Mouse (Mus musculus) left cerebral cortex, postnatal 10 days (tissue): ENCODE data around the gene Bcar3. TPM values are rescaled to one million over a fixed set of nuclear protein-coding genes. Genes with fewer than 3 reads are reported as not detected.
"Not testable (repeated sequence)": the region's sequence is repeated elsewhere in the genome, so short reads cannot be mapped to it uniquely, and the experiment has no call there.

Experiments used
- DNase-seq, 2 experiments: peaks; one replicate each; pipeline ENCODE4 v3.0.0; 2021 to 2022; ENCODE audit warnings: low spot score in 2 of 2, mixed read lengths in 1 of 2; ENCODE audit errors: extremely low spot score in 1 of 2
- intact Hi-C: fragments of 180-260 bp; cut with DNase I; formaldehyde crosslinking; loops from one replicate; pipeline ENCODE4 v1.15.1; 2025
- total RNA-seq, 2 experiments: library from RNA; stranded (reverse); gene quantifications; 2 replicates each; pipeline ENCODE4 v1.2.3; 2021

Bcar3 gene
- total RNA-seq, 2 experiments from 2014 or later: 8.4 to 8.6 TPM

DNA sequence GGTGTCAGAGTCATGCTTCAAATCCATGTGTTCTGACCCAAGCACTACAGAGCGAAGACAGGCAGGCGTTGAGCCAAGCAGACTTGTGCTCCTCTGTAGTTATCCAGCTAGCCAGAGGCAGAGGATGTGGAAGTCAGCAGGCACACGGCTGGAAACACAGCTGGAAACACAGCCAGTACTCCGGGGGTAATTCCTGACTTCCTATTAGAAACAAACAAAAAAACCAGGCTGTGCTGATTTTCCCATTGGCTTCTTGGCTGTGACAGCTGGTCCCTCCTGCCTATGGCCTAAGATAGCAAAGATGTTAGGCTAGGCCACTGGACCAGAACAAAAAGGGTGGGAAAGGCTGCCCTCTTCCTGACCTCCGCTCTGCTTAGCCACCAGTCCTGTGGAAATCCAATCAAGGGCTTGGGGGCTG lies 66.8 kb downstream of the Bcar3 start:
- intact Hi-C loops: no loop called here
- peak in 1 of 2 experiments; percentile 85 for DNase-seq

DNA sequence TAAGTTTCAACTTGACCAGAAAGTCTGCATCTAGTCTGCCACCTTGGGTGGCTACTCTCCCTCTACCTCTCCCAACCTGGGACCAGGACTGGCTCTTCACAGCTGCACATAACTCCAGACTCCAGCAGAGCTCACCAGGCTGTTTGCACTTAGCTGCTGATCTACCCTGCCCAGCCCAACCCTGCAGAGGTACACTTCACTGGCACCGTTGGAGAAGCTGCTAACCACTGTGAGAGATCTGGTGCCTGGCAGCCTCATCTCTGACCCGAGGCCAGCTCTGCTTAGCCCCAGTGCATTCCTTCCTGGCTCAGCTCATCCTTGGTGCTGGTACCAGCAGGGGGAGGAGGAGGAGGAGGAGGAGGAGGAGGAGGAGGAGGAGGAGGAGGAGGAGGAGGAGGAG lies 68.8 kb downstream of the Bcar3 start:
- intact Hi-C loops: no loop called here
- DNase-seq: no peak

DNA sequence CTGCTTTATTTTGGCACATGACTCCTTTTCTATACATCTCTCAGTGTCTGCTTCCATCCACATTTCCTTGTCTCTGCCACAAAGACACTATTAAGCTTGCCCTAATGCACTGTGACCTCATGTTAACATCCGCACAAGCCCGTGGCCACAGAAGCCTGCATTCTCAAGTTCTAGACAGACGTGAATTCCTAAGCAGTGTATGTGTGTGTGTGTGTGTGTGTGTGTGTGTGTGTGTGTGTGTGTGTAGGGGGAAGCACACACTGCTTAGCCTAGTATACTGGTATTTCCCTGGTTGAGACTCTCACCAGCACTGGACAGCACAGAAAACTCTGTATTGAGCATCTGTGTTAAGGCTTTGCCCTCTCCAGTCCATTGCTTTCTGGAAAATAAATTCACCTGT lies 70.6 kb downstream of the Bcar3 start:
- intact Hi-C loops: no loop called here
- DNase-seq: no peak

DNA sequence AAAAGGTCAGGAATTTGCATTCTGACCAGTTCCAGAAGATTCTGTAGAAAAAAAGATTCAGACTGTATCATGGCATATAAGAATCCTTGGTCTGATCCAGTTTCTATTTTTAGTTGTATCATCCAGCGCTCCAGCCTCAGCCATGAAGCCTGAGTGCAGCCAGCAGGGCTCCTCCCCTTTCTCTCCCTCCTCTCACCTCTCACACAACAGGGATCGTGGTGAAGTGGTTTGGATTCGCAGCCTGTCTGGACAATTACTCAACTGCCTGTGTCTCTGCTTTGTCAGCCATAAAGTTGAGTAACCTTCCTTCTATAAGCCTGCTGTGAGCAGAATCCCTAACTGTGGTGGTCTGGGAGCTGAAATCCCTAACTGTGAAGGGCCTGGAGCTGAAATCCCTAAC lies 71.4 kb downstream of the Bcar3 start:
- intact Hi-C loops: no loop called here
- no peak for DNase-seq

DNA sequence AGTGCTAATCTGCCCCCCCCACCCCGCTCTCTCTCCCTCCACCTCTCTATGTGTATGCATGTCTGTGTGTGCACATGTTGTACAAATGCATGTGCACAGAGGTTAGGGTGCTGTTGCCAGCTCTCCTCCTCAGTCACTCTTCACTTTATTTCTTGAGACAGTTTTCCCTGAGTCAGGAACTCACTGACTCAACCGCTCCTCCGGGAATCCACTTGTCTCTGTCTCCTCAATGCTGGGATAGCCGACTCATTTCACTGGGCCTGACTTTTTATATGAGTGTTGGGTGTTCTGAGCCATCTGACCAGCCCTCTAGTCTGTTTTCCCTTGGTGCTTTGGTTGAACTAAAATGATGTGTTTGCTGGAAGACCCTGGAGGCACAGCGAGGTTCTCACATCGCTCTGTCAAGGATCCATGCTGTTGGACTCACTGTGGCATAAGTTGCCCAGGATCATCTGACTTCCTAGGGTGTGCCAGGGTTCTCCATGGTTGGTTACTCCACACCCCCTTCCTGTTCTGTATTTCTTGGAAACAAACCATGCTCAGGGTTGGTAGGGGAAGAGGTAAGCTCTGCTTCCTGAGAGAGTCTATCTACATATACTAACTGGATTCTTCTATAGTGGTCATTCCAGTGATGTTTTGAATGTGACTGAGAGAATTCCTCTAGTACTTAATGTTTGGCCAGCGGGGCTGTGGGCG lies 77.9 kb downstream of the Bcar3 start:
- no peak for DNase-seq
- intact Hi-C loops: no loop called here

DNA sequence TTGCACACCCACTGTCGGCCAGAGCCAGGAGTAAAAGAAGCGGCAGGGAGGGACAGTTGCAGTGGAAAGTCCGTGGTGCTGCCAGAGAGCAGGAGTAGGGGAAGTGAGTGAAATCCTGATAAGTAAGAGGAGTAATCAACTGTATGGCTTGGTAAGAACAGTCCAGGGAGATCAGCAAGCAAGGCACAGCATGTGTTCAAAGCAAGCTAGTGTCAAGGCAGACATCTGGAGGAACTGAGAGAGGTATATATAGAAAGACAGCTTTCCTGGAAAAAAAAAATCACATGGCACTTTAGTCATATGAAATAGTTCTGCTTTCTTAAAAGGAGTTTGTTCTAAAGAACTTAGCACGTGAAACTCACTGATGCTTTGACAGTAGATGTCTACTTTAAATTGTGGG lies 78.7 kb downstream of the Bcar3 start:
- DNase-seq: no peak
- intact Hi-C loops: no loop called here

DNA sequence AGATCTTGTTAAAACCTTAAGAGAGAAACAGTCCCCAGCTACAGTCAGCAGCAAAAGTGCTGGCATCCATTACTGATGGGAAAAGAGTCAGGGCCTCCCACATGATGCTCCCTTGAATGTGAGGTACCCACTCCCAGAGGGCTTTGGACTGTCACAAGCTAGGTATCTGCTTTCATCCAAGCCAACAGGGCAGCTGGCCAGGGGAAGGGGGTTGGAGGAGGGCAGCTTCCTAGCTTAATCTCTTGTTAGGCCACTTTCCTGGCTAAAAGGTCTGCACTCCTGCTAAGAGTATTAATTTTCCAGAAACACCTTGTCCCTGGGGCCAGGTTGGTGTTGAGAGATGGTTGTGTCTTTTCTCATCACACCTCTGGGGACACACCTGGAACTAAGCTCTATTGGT lies 82.1 kb downstream of the Bcar3 start:
- no peak for DNase-seq
- intact Hi-C loops: no loop called here

DNA sequence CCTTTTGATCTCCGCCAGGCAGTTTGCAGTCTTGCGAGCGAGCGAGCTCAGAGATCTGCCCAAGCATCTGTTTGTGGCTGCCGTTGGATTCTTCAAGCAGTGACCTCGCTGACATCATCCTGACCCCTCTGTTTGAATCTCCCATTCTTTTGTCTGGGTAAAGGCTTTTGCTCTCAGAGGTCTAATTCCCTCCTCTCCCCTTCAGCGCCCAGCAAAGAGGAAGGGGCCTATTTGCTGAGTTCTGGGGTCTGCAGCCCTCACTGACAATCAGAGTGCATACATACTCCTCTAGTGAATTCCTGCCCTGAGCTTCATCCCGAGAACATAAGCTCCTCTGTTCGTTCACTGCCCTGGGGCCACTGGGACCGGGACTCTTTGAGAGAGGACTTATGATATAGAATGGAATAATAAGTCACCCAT lies 82.5 kb downstream of the Bcar3 start:
- intact Hi-C loops: no loop called here
- no peak for DNase-seq

DNA sequence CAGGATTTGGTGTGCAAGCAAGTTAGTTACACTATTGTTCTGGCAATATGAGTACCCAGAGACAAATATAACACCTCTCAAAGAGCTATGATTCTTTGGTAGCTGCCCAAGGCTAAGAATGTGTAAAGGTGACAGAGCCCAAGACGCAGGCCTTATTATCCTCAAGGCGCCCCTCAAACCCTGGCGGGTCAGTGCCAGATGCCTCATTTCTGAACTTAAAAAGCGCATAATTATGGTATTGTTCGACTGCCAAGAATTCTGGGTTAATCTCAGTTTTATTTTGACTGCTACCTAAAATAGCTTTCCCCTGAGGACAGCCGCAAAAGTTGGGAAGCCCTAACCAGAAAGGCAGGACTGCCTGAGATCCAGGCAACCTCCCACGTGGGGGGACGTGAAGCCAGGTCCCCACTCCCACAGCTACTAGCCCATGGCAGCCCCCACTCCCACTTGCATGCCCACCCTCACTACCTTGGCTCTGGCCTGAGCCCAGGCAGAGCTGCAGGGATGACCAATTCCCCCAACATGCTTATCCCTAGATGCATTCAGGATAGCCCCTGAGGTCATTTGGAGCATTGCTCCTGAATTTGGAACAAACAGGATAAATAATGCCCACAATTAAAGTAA lies 83.0 kb downstream of the Bcar3 start:
- intact Hi-C loops: no loop called here
- no peak for DNase-seq

DNA sequence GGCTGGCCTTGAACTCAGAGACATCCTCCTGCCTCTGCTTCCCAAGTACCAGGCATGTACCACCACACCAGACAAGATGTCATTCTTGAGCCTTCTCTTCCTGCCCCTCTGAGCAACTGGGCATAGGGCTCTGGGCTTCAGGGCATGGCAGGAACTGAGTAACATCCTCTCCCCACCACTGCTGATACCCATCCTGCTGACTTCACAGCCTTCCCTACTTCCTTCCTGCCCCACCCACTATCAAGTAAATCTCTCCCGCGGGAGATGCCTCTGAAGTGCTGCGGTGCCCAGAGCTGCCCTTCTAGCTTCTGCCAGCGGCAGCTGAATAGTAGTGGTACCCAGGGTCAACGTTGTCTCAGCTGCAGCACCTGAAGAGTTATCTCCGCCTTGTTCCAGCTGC lies 84.7 kb downstream of the Bcar3 start:
- intact Hi-C loops: no loop called here
- DNase-seq: no peak

DNA sequence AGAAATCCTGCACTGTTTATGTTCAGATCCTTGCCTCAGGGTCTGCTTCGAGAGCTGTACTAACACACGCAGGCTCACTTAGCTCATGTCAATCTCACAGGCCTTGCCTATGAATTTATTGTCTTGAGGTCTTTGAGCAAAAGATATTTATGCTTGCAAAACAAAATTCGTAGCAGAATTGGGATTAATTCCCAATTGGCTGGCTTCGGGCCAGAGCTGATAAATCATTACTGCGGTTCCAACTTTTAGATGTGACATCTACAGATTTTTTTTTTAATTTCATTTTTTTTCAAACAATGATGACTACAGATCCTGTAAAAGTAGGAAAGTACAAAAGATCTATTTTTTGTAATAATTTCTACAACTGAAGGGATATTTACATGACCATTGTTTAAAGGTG lies 86.8 kb downstream of the Bcar3 start:
- intact Hi-C loops: no loop called here
- DNase-seq: no peak

DNA sequence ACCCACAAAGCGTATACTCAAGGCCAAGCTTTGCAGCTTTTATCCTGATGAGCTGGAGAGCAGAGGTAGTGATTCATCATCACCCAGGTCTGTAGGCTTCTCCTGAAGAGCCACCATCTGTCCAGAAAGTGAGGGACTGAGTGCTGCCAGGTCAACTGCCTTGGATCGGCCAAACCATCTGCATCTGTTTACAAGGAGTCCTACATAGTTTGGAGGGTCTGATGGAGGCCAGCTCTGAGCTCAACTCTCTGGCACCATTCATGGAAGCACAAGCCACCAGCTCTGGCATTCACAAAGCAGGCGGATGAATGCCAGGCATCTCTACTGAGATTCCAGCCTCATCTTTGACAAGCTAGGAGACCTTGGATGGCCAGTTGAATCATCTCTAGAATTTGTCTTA lies 87.7 kb downstream of the Bcar3 start:
- intact Hi-C loops: no loop called here
- no peak for DNase-seq

DNA sequence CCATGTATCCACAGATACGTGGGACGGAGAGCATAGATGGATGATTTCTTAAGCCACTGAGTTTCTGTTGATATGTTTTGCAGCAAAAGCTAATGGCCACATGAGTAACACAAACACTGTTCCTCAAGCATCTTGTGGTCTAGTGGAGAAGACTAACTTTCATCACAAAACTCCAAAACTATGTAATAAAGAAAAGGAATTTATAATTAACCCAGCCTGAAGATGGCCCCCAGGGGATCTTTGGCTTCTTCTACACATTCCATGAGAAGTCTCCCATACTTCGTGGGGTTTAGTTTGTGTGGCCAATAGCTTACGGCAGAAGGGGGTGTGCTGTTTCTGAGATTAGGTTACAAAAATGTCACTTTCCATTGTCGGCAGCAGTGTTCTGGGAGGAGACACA lies 92.5 kb downstream of the Bcar3 start:
- DNase-seq: no peak
- intact Hi-C loops: no loop called here

DNA sequence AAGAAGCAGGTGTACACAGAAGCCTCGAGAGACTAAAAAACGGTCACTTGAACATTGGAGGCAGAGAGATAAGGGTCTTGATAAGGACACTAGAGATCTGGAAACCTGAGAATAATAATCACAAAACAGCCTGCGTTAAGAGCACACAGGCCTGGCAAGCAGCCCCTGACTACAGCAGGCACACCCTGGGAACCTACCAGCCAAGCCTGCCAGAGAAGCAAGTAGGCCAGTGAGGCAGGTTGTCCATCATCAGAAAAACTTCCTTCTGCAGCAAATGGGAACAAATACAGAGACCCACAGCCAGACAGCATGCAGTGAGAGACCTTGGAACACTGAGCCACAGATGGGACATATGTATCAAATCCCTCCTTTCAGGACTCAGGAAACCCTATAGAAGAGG lies 93.8 kb downstream of the Bcar3 start:
- DNase-seq: no peak
- intact Hi-C loops: no loop called here

DNA sequence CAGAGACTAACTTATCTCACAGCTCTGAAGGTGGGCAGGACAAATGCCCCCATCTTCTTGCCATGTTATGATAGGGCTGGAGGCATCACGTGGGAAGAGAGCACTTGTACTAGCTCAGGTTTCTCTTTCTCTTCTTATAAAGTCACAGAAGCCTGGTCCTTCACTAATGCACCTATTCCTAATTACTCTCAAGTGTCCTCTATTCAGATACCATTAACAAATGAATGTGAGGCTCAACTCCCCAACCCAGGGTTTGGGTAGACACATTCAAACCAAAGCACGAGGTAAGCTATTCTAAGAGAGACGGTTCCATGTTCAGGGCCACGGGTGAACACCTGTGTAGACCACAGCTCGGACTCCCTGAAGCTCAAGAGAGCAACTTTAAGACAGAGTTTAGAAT lies 96.0 kb downstream of the Bcar3 start:
- DNase-seq: no peak
- intact Hi-C loops: no loop called here

DNA sequence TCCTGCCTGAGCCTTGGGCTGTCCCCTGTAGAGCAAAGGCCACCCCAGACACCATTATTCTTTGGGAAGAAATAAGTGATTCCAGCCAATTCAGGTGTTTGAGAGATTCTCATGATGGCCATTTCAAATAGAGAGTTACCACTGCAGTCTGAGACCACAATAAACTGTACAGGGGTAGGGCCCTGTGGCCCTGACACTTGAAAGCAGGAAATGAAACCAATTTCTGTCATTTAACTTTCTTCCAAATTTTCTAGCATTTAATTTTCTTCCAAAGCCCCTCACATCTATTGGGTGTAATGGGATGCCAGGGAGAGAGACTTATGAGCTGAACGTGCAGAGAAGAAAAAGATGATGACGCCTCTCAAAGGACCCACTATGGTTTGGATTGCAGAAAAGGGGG lies 97.2 kb downstream of the Bcar3 start:
- intact Hi-C loops: no loop called here
- no peak for DNase-seq

DNA sequence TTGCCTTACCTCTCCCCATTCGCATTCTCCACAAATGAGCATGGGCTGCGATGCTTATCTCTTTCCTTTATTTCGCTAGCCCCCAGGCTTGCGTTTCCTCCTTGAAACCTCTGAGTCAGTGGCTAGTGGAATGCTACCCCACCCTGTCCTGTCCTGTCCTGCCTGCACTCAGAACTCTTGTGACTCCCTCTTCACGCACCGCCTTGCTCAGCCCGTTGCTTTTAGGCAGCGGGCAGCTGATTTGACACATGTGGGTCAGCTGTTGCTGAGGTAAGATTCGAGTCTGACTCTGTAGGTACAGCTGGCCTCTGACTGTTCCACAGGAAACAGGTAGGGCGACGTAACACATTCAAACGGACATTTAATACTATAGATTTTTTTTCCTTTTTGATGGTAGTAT lies 97.9 kb downstream of the Bcar3 start:
- intact Hi-C loops: no loop called here
- no peak for DNase-seq

DNA sequence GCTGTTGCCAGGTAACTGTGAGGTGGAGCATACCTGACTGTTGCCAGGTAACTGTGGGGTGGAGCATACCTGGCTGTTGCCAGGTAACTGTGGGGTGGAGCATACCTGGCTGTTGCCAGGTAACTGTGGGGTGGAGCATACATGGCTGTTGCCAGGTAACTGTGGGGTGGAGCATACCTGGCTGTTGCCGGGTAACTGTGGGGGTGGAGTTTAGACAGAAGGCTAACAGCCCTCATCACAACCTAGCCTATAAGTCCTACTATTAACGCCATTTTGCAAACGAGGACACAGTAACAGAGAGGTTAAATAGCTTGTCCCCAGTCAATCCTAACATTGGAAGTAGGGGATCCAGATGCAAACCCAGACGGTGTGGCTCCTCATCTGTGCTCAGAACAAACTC lies 99.5 kb downstream of the Bcar3 start:
- DNase-seq, intact Hi-C loops: not testable (repeated sequence)

DNA sequence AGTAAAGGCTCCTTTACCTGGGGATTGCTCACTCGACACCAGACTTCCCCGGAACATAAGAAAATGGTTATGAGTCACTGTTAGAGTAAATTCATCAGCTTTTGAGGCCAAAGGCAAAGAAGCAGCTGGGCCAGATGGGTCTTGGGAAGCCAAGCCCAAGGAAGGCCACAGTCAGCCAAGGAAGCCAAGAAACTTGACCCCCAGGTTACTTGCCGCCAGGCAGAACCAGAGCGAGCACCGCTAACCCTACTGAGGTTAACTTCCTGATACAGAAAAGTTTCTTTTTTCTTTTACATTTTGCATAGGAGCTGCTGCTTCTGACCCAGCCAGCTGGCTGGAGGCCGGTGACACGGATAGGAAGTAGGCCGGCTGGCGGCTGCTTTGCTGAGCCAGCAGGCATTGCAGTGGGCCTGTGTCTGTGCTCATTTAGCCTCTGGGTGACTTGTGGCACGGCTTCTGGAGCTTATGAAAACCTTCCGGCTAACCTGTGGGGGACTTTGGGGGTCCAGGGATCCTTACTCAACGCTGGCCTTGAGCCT lies 100.0 kb downstream of the Bcar3 start:
- DNase-seq: no peak
- intact Hi-C loops: no loop called here

DNA sequence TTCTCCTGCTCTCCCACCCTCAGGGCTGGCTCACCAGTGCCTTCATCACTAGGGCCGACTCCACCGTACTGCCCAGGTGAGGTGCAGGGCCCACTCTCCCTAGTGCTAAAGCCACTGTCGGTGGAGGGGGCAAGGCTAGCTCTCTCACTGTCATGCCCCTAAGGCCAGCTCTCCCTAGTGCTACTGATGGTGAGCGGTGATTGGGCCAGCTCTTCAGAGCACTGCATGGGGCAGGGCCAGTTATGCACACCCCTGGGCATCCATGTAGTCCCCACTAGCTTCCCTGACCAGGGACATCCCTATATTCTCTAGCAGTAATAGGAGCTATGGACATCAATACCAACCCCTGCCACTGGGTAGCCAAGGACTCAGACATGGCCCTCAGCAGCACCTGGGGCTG lies 103.0 kb downstream of the Bcar3 start:
- DNase-seq: no peak
- intact Hi-C loops: no loop called here

DNA sequence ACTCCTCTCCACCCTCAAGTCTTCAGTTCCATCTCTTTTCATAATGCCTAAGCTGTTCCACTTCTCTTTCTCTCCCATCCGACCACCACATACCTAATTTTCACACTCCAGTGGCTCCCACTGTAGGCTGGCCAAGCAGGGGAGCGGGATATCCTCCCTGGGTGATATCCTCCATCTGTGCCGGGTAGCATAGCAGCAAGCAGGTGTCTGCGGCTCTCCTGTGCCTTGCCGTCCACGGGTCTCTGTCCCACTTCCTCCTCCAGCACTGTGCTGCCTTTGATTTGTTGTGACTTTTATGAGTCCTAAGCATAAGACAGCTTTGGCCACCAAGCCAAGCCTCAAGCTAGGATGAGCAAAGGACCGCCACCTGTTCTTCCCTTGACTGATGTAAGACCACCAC lies 103.5 kb downstream of the Bcar3 start:
- intact Hi-C loops: no loop called here
- DNase-seq: no peak
